11 mouse cellular contexts compared by ENCODE assay signal in the genomic region with DNA sequence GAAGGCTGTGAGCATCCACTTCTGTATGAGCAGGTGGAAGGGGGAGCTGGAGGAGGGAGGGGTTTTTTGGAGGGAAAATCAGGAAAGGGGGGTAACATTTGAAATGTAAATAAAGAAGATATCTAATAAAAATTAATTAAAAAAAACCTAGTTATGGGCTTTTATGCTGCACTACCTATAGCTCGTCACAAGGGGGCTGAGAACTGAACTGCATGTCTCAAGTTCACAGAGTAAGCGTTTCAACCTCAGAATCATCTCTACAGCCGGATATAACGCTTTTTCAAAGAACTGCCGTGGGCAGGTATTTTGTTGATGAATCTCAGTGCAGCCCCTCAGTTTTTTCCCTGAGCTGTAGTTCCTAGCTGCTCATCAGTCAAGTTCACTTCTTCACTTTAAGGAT. TPM values are rescaled to one million over a fixed set of nuclear protein-coding genes. Genes with fewer than 3 reads are reported as not detected.
DNase-seq lines count a peak whose midpoint lies in the region; ATAC-seq and TF ChIP-seq lines count a peak whose summit lies in the region.
"Had no signal": no experiment of that assay in that cellular context is flagged by ENCODE, and none has a peak within 500 bp of the region (broad histone marks: within the 10 kb centered on the region; RNA-seq: fewer than 3 reads in every experiment).

No protein-coding gene starts in this region.

- ATAC-seq in forebrain, embryonic 14.5 days: 0 out of 2 replicates have a peak, but pooled peaks have one; percentile 20
- no peak; the same call in 1 of the 2 replicates for ATAC-seq in forebrain, embryonic 11.5 days (replicated peaks; ENCODE audit: low FRiP score)

- no peaks in the 10 kb centered on the region for H3K36me3 ChIP-seq in forebrain, embryonic 14.5 days (ENCODE audit: control insufficient read depth, insufficient read depth, low read length)
- H3K36me3 ChIP-seq in forebrain, embryonic 11.5 days (ENCODE audit: control insufficient read depth, insufficient read depth, low read length): no peaks in the 10 kb centered on the region
- H3K36me3 ChIP-seq: embryonic facial prominence, embryonic 12.5 days; heart, embryonic 10.5 days had no signal

- H3K27me3 ChIP-seq in forebrain, embryonic 14.5 days (replicated peaks; ENCODE audit: control insufficient read depth, insufficient read depth, low read length): no peaks in the 10 kb centered on the region
- H3K27me3 ChIP-seq in forebrain, embryonic 11.5 days (ENCODE audit: control insufficient read depth, insufficient read depth, low read length): no peaks in the 10 kb centered on the region
- H3K27me3 ChIP-seq: embryonic facial prominence, embryonic 12.5 days had no signal

- no peaks in the 10 kb centered on the region for H3K9me3 ChIP-seq in forebrain, embryonic 14.5 days (replicated peaks; ENCODE audit: control insufficient read depth, low read length)
- H3K9me3 ChIP-seq in forebrain, embryonic 11.5 days (ENCODE audit: control insufficient read depth, low read length): no peaks in the 10 kb centered on the region
- H3K9me3 ChIP-seq: embryonic facial prominence, embryonic 12.5 days; heart, embryonic 10.5 days had no signal

- H3K4me1 ChIP-seq in forebrain, embryonic 14.5 days (ENCODE audit: control insufficient read depth, insufficient read depth, low read length): no peaks in the 10 kb centered on the region
- H3K4me1 ChIP-seq in forebrain, embryonic 11.5 days (replicated peaks; ENCODE audit: control insufficient read depth, insufficient read depth, low read length): no peaks in the 10 kb centered on the region
- H3K4me1 ChIP-seq: embryonic facial prominence, embryonic 12.5 days; heart, embryonic 10.5 days had no signal

- TF ChIP-seq POLR2A in brain, embryonic 14.5 days (IDR thresholded peaks at IDR 0.05; ENCODE audit: borderline replicate concordance, extremely low read depth, insufficient read depth, insufficient read length, poor library complexity, severe bottlenecking): no peak

- peak; percentile 39 for DNase-seq in forebrain, embryonic 14.5 days (ENCODE audit: low spot score)
- DNase-seq in forebrain, embryonic 11.5 days (ENCODE audit: low spot score): no peak
- DNase-seq in layer of hippocampus, adult 2 months (ENCODE audit: low spot score in 2 of 2): no peak
- no peak for DNase-seq in layer of hippocampus, adult 9-11 months
- DNase-seq in 416B (ENCODE audit: low read depth): peak; percentile 36
- peak; percentile 60 for DNase-seq in brain, embryonic 14.5 days (ENCODE audit: low read depth)
- no peak for DNase-seq in spleen, adult 12 weeks (ENCODE audit: low spot score)
- no peak for DNase-seq in cerebellum, postnatal 36 days

- H3K9ac ChIP-seq in forebrain, embryonic 14.5 days (ENCODE audit: low read length): no peak overlapping the region
- no peak overlapping the region for H3K9ac ChIP-seq in forebrain, embryonic 11.5 days (ENCODE audit: low read length)
- H3K9ac ChIP-seq: embryonic facial prominence, embryonic 12.5 days had no signal

- H3K4me2 ChIP-seq in forebrain, embryonic 14.5 days (ENCODE audit: low read length): no peak overlapping the region
- H3K4me2 ChIP-seq in forebrain, embryonic 11.5 days (ENCODE audit: low read depth, low read length, severe bottlenecking): no peak overlapping the region
- H3K4me2 ChIP-seq: embryonic facial prominence, embryonic 12.5 days had no signal

- TF ChIP-seq CTCF in layer of hippocampus, adult 2 months (conservative IDR thresholded peaks at IDR 0.05): peak; percentile 85
- TF ChIP-seq CTCF in brain, embryonic 14.5 days (IDR thresholded peaks at IDR 0.05; ENCODE audit: borderline replicate concordance, extremely low read depth, insufficient read depth, insufficient read length): peak; percentile 49; the same call in 1 of the 2 replicates

- WGBS in forebrain, embryonic 14.5 days: 33% methylated on average over 5 of the region's 5 CpGs
- WGBS in forebrain, embryonic 11.5 days: 36% methylated on average over 5 of the region's 5 CpGs

- H3K27ac ChIP-seq in forebrain, embryonic 14.5 days (ENCODE audit: low read depth, low read length): no peak overlapping the region
- no peak overlapping the region for H3K27ac ChIP-seq in forebrain, embryonic 11.5 days (ENCODE audit: low read depth, low read length)
- no peak overlapping the region for H3K27ac ChIP-seq in layer of hippocampus, adult 2 months
- H3K27ac ChIP-seq: embryonic facial prominence, embryonic 12.5 days; heart, embryonic 10.5 days; macrophage had no signal

- H3K4me3 ChIP-seq in forebrain, embryonic 14.5 days (ENCODE audit: low read depth, low read length): no peak overlapping the region
- no peak overlapping the region for H3K4me3 ChIP-seq in forebrain, embryonic 11.5 days (ENCODE audit: low read depth, low read length)
- H3K4me3 ChIP-seq in layer of hippocampus, adult 2 months: no peak overlapping the region
- H3K4me3 ChIP-seq: embryonic facial prominence, embryonic 12.5 days; heart, embryonic 10.5 days had no signal

RNA-seq across cellular contexts. Expression of a gene that starts 15.1 kb away (rescaled TPM):
- polyA plus RNA-seq in forebrain, embryonic 14.5 days (2014; fragmentation: Nextera tagmentation; extraction: Ambion mirVana): 1.8 and 2.2 TPM in 2 replicates
- 3.9 and 4.9 TPM in 2 replicates for polyA plus RNA-seq in forebrain, embryonic 11.5 days (2014; fragmentation: Nextera tagmentation; extraction: Ambion mirVana)
- 1 to 10 TPM in 1 of 2 experiments, under 1 TPM in 1; 0.81 to 1.2 TPM for total RNA-seq in layer of hippocampus, adult 2 months (2021)
- 2.2 and 3.6 TPM in 2 replicates for polyA plus RNA-seq in brain, embryonic 14.5 days (2012; rRNA removed)
- polyA plus RNA-seq: macrophage had no signal

Comparison
In these comparisons a context has a peak if more than half of its experiments do, and no peak if none do; other contexts are left out.
1. DNase-seq: peak in forebrain, embryonic 14.5 days (single experiment), 416B (single experiment) and brain, embryonic 14.5 days (single experiment); none in forebrain, embryonic 11.5 days (single experiment), layer of hippocampus, adult 2 months (0 of 2), layer of hippocampus, adult 9-11 months (single experiment), spleen, adult 12 weeks (single experiment) and cerebellum, postnatal 36 days (0 of 2).